Mouse (Mus musculus) cortical plate, adult 2 months (tissue): Measurements from ENCODE around the gene Plxna4.

Experiments used
- CTCF ChIP-seq: fragments of 200-500 bp; IDR thresholded peaks from 2 replicates; pipeline ENCODE4 v1.5.1; 2011; ENCODE audit warnings: mild to moderate bottlenecking, control low read depth, low read length; ENCODE audit not compliant: insufficient read depth; ENCODE audit errors: extremely low read depth
- POLR2A ChIP-seq: fragments of 200-500 bp; IDR thresholded peaks from 2 replicates; pipeline ENCODE4 v1.6.1; 2011; ENCODE audit warnings: mild to moderate bottlenecking, low read length, control low read depth; ENCODE audit not compliant: insufficient read depth; ENCODE audit errors: extremely low read depth

GRCm38 (mm10) chr6:32518617-32519016, 69.4 kb downstream of the Plxna4 start:
- TF ChIP-seq POLR2A (no peak), CTCF (no peak)
